Mouse (Mus musculus) naive thymus-derived CD4-positive, alpha-beta T cell, adult 2 months (primary cell): Measurements from ENCODE around the gene Gtdc1.
"Not testable (repeated sequence)": the region's sequence is repeated elsewhere in the genome, so short reads cannot be mapped to it uniquely, and the experiment has no call there.

Source experiments
- DNase-seq: peaks from one replicate; pipeline ENCODE4 v3.0.0-alpha.2; 2011; ENCODE audit warnings: low read depth

Gene Gtdc1

DNA sequence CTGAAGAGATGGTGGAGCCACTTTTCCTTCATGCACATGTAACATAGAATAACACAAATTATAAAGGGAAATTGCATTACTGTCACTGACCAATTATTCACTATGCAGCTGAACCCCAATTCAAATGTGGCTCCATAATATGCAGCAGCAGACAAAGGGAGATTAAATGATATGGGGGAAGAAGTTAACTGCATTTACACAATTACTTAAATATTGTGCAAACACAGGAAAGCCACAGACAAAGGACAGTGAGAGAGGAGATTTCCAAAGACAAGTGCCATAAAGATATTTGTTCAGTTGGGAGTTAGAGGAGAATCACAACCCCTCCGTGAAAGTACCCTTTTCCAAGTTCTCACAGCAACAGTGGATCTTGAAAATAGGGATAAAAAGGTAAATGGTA lies 163.6 kb downstream of the Gtdc1 start:
- DNase-seq = no peak

DNA sequence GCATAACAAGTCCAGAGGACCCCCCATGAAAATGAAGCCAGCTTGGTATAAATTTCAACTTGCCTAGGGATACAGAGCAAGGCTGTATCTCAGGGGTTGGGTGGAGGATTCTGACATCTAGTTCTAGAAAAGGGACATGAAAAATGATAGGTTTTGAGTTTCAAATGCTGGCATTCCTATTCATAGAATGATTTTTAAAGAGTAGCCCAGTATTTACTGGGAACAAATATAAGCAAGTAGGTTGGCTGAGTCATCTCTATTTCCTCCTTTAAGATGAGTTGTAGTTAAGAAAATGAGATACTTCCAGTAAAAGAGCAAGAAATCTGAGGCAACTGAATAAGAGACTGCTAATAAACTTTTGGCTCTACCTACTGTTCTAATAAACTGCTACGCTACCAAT lies 190.8 kb downstream of the Gtdc1 start:
- DNase-seq = no peak

DNA sequence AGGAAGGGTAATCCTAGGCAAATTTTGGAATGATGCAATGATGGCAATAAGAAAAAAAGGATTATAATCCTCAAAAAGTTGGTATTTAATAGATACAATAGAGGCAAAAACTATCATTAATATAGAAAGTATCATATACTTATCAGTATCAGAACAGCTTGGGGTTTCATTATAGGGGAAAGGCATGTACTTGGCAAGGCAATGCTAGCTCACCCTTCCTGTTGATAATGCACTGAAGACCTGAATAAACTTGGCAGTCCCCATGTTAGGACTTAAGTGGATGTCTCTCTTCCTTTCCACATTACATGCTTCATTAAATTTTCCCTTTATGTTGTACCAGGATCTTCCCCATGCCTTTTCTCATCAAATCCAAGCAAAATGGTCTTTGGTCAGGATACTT lies 206.0 kb downstream of the Gtdc1 start:
- no peak for DNase-seq

DNA sequence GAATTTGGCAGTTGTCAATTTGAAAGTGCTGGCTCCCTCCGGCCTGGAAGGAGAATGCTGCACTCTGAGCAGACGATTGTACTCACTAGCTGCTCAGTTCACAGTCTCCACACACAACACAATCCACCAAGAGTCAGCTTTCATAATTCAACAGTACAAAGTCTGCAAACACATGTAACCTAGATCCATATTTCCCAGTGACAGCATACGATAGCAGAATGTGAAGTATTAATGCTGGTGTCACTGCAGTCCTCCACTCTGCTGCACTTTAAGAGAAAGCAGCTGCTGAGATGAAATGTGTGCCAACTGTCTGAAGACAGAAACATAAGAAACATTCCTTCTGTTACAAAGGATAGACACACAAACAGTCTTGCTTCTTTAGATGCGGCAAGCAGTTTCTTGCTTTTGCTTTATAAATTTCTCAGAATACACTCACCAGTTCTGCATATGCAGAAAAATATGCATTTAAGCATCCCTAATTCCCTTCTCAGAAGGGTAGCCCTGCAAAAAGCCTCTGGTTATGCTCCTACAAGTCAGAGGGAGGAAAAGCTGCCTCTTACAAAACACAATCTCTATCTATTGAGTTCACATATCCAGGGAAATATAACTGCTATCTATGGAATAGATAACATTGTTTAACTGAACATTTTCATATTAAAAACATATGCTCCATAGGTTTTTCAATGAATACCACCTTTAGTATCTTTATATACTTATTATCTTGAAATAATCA lies 221.4 kb downstream of the Gtdc1 start:
- DNase-seq = no peak

DNA sequence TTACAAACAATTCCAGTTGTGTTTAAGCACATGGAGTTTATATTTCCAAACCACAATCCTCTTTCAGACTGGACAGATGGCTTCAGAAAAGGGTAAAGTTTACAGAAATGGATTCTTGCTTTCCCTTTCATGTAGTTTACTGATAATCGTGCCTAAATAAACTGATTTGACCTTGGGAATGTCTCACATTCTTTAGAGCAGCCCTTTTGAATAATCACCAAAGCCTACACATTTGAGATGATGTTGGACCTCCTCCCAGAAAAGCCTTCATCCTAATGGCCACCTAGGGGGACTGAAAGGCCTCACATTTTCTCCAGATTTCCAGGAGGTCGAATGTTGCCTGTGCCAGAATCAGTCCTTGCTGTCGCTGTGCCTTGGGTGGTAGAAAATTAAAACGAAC lies 227.2 kb downstream of the Gtdc1 start:
- no peak for DNase-seq

DNA sequence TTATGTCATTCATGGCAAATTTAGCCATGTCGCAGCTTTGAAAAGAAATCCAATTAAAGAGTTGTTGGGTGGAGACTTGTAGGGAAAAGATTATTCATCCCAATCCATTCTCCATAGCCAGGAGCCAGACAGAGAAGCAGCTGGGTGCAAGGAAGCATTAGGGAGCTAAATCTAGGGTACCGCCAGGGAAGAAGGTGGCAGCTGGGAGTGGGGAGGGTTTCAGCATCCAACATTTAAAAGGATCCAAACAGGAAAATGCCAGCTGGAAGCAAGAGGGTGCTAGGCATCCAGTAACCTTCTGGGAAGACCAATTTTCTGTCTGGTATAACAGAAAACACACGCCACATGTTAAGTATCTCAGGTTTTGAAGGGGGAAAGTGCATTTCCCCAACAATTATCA lies 231.0 kb downstream of the Gtdc1 start:
- DNase-seq = no peak

DNA sequence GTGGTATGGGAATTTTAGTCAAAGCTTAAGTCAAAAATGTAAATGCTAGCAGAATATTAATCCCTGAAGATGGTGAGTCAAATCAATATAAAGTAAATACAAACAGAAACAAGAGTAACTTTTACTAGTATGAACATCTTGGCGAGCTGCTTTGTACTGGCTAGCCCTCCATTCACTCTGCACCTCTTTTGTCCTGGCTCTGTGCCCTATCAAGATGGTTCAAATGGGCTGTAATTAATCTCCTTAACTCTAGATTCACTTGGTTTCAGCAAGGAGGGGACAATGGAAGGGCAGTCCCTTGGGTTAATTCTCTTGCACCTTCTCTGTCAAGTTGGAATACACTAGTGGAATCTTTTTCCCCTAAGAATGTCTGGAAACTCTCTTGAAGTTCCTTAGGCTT lies 233.6 kb downstream of the Gtdc1 start:
- DNase-seq = no peak

DNA sequence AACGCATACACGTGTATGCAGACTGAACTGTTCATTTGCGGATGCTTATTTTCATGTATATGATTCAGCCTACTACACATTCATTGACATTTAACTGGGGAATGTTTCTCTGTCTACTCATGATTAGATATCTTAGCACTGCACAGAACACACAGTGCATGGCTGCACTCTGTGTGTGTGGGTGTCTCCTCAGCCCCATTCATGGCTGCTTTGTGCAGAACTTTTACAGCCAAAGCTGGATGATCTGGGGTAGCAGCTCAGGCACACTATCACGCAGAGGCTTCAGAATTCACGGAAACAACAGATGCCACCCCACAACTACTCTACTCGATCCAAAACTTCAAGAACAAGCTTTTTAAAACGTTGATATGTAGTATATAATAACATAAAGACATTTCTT lies 263.4 kb downstream of the Gtdc1 start:
- no peak for DNase-seq

DNA sequence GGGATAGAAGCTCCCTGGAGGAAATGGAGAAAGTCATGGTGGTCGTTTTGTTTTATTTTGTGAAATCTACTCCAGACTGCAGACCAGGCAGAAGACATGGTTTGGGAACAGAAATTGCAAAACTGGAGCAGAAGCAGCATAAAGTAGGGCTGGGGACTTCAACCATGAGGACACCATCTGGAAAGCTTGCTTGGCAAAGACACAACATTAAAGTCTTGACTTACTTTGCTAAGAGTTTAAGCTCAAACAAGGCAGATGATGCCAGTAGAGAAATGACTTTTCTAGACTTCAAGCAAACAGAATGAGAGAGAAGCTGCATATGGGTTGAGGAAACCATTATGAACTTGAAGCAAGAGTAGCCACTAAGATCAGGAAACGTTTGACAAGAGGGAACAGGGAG lies 267.6 kb downstream of the Gtdc1 start:
- DNase-seq = no peak

DNA sequence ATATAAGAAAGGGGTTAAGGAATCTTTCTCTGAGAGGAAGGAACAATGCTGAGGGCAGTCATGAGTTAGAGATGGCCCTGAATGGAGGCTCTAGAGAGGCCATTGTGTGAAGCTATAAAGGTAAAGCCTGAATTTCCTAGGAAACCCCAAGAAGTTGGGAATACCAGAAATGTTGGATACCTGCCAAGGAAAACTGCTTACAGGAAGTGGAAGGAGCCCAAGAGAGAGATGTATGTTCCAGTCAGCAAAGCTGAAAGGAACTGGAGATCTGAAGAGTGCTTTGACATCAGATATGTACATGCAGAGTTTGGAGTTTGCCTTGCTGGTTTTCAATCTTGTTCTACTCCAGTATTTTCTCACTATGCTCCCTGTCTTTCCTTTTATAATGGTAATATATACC lies 268.4 kb downstream of the Gtdc1 start:
- no peak for DNase-seq

DNA sequence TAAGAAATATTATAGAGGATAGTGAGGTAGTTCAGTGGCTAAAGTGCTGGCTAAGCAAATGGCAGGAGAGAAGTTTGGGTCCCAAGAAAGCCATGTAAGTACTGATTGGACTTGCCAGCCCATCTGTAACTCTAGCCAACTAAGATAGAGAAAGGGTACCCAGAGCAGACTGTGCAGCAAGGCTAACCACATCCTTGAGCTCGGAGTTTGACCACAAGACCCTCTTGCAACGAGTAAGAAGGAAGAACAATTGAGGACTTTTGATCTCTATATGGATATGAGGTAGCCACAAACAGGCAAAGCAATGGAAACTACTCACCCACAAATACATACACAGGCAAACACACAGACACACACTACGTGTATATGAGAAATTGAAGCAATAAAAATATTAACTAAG lies 278.9 kb downstream of the Gtdc1 start:
- DNase-seq = no peak

DNA sequence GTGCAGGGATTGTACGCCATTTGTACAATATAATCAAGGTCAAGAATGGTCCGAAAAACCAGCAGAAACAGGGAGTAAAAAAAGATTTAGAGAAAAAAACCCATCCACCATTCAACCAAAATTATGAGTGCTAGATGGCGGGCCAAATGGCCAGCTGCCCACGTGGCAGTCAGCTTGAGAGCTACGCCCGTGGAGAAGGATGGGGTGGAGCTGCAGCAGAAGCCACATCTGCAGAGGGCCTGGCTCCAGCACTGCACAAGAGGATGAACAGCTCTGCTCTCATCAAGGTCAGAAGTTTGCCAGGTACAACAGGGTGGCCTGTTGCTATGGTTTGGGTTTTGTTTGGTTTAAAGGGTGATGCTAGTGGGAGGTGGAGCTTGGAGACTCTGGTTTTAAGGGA lies 281.1 kb downstream of the Gtdc1 start:
- DNase-seq = no peak

DNA sequence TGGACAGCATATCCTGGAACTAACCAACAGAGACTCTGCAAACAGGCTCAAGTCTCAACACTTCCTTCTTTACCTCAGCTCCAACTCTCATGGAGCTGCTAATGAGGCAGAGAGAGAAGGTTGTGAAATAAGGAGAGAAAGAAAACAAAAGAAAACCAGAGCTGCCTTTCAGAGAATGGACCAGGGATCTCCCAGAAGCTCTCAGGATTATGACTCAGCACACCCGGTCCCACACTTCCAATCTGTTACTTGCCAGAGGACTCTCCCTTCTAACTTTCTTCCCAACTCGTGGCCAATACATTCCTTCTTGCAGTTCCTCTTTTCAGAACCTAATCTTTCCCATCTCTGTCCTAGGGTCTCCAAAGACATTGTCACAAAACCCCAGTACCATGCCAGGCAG lies 288.1 kb downstream of the Gtdc1 start:
- DNase-seq = no peak

DNA sequence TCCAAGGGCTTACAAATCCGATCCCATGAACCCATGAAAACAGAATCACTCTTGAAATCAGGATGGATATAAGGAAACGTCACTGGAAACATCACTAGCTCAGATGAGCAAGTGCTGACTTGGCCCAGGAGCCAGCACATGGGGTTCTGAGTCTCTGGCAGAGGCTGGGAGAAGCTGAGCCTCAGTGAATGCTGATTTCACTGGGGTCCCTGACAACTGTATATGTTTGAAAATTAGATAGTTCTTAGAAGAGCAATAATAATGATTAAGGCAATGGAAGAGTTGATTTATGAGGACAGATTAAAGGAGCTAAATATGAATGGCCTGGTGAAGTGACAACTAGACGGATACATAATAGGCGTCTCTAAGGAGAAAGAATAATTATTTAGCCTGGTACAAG lies 289.3 kb downstream of the Gtdc1 start:
- no peak for DNase-seq

DNA sequence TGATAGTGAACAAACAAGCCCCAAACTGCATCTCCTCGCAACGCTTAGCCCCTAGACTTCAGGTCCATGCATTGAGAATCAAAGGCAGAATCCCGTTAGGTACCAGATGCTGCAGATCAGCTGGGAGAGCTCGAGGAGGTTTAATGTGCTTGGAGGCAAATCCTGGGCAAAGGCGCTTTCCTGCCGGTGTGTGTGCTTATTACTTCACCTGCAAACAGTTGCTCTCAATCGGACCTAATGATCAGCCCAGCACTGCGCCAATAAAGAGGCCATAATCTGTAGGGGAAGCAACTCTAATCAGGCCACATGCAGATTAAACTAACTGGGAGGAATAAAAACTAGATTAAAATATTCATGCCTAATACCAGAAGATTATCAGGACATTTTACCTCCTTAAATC lies 293.5 kb downstream of the Gtdc1 start:
- DNase-seq = no peak

DNA sequence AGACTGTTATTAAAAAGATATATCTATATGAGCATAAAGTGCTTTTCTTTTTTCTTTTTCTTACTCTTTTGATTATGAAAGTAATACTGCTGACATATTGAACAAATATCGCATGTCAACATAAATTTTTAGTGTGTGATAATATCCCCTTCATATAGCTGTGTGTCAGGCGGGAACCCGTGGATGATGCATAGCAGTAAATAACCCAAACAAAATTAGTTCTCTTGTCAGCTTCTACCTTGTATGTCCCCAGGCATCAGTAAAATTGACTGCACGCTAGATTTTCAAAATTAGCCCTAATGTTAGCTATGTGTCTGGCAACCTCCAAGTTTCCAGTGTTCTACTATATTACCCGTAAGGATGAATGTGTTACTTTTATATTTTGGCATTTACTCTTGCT lies 294.4 kb downstream of the Gtdc1 start:
- no peak for DNase-seq

DNA sequence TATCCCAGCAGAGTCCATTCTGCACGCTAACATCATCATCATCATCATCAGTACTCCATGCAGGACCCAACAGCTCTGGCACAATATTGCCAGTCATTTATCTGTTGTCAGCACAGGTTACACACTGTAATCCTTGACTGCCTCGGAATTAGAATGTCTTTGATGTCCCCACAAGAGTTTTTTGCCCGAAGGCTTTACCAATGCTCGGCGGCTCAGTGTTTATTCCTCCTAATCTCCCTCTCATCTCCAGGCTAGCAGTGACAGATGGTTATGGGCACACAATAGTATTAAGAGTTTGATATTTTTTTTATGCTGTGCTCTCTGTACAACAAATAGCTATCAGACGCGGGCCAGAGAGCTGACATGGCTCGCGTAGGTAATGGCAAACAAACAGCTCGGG lies 294.9 kb downstream of the Gtdc1 start:
- no peak for DNase-seq

DNA sequence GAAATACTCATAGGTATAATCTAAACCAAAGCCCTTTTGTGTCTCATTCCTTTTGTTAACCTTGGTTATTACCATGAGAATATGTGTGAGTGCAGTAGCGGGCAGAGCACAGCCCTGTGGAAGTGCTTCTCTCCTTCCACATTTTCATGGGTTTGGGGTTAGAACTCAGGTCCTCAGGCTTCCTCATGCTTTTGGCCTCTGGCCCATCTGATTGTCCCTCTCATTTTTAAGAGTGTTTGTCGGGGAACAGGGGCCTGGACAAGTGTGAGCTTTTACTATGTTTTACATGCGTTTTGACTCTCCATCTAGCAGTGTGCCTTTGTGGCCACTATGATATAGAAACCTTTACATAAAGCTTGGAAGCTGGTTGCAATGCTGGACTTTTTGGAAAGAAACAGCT lies 296.4 kb downstream of the Gtdc1 start:
- no peak for DNase-seq

DNA sequence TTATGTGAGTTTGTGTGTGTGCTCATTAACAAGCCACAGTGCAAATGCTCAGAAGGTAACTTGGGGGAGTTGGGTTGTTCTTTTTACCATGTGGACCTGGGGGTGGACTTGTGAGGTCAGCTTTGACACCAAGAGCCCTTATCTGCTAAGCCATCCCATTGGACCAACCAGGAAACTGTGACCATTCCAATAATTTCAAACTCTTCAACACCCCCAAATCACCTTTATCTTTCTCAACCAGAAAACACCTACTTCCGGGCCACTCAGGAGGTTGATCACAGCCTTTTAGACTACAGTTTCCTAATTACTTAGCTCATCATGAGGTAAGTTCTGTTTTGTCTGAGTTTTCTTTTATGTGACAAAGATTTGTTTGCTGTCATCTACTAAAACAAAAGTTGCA lies 298.7 kb downstream of the Gtdc1 start:
- DNase-seq = no peak

DNA sequence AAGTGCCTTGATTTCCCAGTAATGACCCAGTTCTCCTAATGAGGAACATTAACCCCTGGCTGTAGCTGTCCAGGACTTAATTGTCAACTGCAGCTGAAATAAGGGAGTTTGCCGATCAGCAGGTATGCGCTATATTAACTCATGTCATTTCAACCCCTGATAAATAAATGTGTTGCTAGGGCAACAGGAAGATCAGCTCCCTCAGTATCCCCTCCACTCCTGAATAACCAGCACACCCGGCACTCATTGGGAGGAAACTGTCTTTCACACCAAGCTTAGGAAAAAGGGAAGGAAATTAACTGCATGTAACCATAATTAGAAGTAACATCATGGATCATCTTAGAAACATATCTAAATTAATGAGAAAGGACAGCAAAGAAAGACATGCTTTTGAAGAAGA lies 302.3 kb downstream of the Gtdc1 start:
- no peak for DNase-seq

DNA sequence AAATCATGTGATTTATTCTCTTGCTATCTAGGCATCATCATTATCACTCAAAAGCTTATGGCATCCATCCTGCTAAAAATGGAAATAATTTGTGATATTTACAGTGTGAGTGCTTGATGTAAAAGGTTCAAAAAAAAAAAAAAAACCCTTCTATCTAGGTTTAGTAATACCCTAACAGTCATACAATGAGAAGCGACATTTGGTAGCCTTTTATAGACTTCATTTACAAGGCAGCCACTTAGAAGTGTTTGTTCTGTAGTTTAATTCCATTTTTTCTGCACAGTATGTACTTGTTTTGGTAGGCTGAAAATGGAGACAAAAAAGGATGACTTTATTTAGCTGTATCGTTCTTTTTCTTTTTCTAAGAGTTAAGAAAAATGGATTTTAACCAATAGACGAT lies 305.0 kb downstream of the Gtdc1 start:
- no peak for DNase-seq

DNA sequence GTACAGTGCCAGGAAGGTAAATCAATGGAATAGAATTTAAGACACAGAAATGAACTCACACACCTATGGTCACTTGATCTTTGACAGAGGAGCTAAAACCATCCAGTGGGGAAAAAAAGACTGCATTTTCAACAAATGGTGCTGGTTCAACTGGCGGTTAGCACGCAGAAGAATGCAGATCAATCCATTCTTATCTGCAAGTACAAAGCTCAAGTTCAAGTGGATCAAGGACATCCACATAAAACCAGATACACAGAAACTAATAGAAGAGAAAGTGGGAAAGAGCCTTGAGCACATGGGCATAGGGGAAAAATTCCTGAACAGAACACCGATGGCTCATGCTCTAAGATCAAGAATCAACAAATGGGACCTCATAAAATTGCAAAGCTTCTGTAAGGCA lies 327.8 kb downstream of the Gtdc1 start:
- not testable (repeated sequence) for DNase-seq

DNA sequence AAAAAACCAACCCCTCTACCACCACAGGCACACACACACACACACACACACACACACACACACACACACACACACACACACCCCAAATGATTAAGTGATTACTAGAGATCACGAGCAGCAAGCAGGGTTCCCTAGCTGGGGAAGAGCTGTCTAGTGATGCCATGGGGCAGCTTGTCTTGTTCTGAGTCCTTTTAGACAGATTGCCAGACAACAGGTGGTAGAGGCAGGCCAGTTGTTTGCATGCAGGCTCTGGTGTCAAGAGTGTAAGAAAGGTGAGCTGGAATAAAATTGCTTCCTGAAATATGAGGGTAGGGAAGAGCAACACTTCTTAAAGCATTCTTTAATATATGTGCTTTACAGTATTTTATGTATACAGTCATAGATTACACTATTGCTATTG lies 333.2 kb downstream of the Gtdc1 start:
- DNase-seq = no peak

DNA sequence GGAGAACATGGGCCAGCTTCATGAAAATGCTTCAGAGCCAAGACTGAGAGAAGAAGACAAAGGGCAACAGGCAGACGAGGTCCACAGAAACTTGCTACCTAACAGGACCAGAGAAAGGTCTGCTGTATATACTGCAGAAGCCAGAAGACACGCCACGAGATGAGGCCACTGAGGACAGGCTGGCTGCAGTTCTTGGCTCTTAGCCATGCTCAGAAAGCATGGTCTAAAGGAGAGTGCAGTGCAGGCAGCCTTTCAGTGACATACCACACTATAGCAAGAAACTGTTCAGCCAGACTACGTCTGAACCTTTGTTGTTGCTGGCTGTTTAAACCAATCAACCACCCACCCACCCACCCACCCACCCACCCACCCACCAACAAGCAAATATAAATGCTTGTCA lies 336.6 kb downstream of the Gtdc1 start:
- DNase-seq = no peak

DNA sequence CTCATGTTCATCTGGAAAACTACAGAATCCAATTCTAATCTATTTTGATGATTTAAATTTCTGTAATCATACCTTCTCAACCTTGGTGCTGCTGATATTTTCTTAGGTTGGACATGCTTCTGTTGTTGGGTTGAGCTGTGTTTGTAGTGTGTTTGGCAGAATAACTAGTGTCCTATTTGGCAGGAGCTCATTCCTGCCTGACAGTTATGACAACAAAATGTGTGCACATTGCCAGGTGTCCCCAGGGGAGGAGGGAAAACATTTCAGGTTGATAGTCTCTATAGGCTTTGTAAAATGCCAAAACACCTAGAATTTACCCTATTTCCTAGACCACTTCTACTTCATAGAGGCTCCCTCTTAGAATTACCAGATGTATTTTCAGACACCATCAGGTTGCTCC lies 343.4 kb downstream of the Gtdc1 start:
- no peak for DNase-seq
